Mouse (Mus musculus) embryo, embryonic 10.5 days (tissue): ENCODE measurements around the gene Myh14.

Experiments
- DNase-seq: peaks from one replicate; pipeline ENCODE4 v3.0.0-alpha.2; 2015; ENCODE audit warnings: low spot score

The Myh14 gene

GRCm38 (mm10) chr7:44598336-44598735, 72.3 kb downstream of the Myh14 start:
- DNase-seq: no peak

GRCm38 (mm10) chr7:44597666-44598065, 73.0 kb downstream of the Myh14 start:
- DNase-seq: no peak

GRCm38 (mm10) chr7:44596996-44597538, 73.6 kb downstream of the Myh14 start:
- no peak for DNase-seq

- DNase-seq: no peak
Measured at GRCm38 (mm10) chr7:44596051-44596450, 74.6 kb downstream of the Myh14 start.

- no peak for DNase-seq
Measured at GRCm38 (mm10) chr7:44595131-44595561, 75.5 kb downstream of the Myh14 start.

GRCm38 (mm10) chr7:44594291-44594690, 76.4 kb downstream of the Myh14 start:
- DNase-seq: no peak

GRCm38 (mm10) chr7:44593775-44594174, 76.9 kb downstream of the Myh14 start:
- peak; percentile 93 for DNase-seq

GRCm38 (mm10) chr7:44593051-44593450, 77.6 kb downstream of the Myh14 start:
- no peak for DNase-seq

- DNase-seq: peak; percentile 5
Measured at GRCm38 (mm10) chr7:44591348-44592116, 79.1 kb downstream of the Myh14 start.

GRCm38 (mm10) chr7:44590402-44591347, 80.0 kb downstream of the Myh14 start, which contains the start of gene Kcnc3:
Gene Kcnc3 (plus strand): TSS chr7:44590664.
- DNase-seq: peak; percentile 95

- peak; percentile 48 for DNase-seq
Measured at GRCm38 (mm10) chr7:44589946-44590345, 80.7 kb downstream of the Myh14 start.

GRCm38 (mm10) chr7:44589149-44589548, 81.5 kb downstream of the Myh14 start:
- DNase-seq: peak; percentile 94

- DNase-seq: peak; percentile 6
Measured at GRCm38 (mm10) chr7:44588338-44588737, 82.3 kb downstream of the Myh14 start.

GRCm38 (mm10) chr7:44587676-44588075, 83.0 kb downstream of the Myh14 start:
- DNase-seq: peak; percentile 10

GRCm38 (mm10) chr7:44586930-44587329, 83.7 kb downstream of the Myh14 start:
- DNase-seq: peak; percentile 90

GRCm38 (mm10) chr7:44586518-44586917, 84.1 kb downstream of the Myh14 start:
- DNase-seq: no peak

- no peak for DNase-seq
Measured at GRCm38 (mm10) chr7:44585606-44586005, 85.0 kb downstream of the Myh14 start.

GRCm38 (mm10) chr7:44584921-44585320, 85.7 kb downstream of the Myh14 start:
- no peak for DNase-seq

GRCm38 (mm10) chr7:44584265-44584804, 86.3 kb downstream of the Myh14 start:
- DNase-seq: no peak

GRCm38 (mm10) chr7:44583146-44583545, 87.5 kb downstream of the Myh14 start:
- no peak for DNase-seq

GRCm38 (mm10) chr7:44582709-44583108, 87.9 kb downstream of the Myh14 start:
- no peak for DNase-seq

- DNase-seq: no peak
Measured at GRCm38 (mm10) chr7:44581637-44582036, 89.0 kb downstream of the Myh14 start.
